Mouse (Mus musculus) forebrain, embryonic 14.5 days (tissue): ENCODE measurements around the gene Slc39a3. TPM values are rescaled to one million over a fixed set of nuclear protein-coding genes. Genes with fewer than 3 reads are reported as not detected.
A peak's percentile ranks its signal among the peaks of the same experiment; 100 is the strongest.
"Not testable (repeated sequence)": the region's sequence is repeated elsewhere in the genome, so short reads cannot be mapped to it uniquely, and the experiment has no call there.

ENCODE experiments used
- ATAC-seq: fragments of 200-750 bp; cut with Nextera tagmentation; 2 replicates; pipeline ENCODE4 v1.8.0; 2017; ENCODE audit warnings: mild to moderate bottlenecking, moderate library complexity
- DNase-seq: peaks from one replicate; pipeline ENCODE4 v3.0.0-alpha.2; 2015; ENCODE audit warnings: low spot score
- H3K27ac ChIP-seq: fragments of 300-500 bp; sonication (generic); 2 replicates; pipeline ENCODE4 v1.5.1; 2014; ENCODE audit warnings: low read depth, mild to moderate bottlenecking, control low read depth, low read length, moderate library complexity
- H3K27me3 ChIP-seq: fragments of 300-500 bp; sonication (generic); replicated peaks from 2 replicates; pipeline ENCODE4 v1.6.1; 2014; ENCODE audit warnings: low read length, control low read depth, mixed read lengths; ENCODE audit not compliant: control insufficient read depth, insufficient read depth
- H3K36me3 ChIP-seq: fragments of 300-500 bp; sonication (generic); 2 replicates; pipeline ENCODE4 v1.6.1; 2014; ENCODE audit warnings: low read length, control low read depth; ENCODE audit not compliant: control insufficient read depth, insufficient read depth
- H3K4me1 ChIP-seq: fragments of 300-500 bp; sonication (generic); 2 replicates; pipeline ENCODE4 v1.6.1; 2014; ENCODE audit warnings: antibody characterized with exemption, low read length, control low read depth; ENCODE audit not compliant: control insufficient read depth, insufficient read depth
- H3K4me2 ChIP-seq: fragments of 300-500 bp; sonication (generic); 2 replicates; pipeline ENCODE4 v1.6.1; 2014; ENCODE audit warnings: mild to moderate bottlenecking, control low read depth, low read length
- H3K4me3 ChIP-seq: fragments of 300-500 bp; sonication (generic); 2 replicates; pipeline ENCODE4 v1.5.1; 2014; ENCODE audit warnings: low read depth, low read length, control low read depth
- H3K9ac ChIP-seq: fragments of 300-500 bp; sonication (generic); 2 replicates; pipeline ENCODE4 v1.6.1; 2014; ENCODE audit warnings: mild to moderate bottlenecking, low read length, control low read depth, moderate library complexity
- H3K9me3 ChIP-seq: fragments of 300-500 bp; sonication (generic); replicated peaks from 2 replicates; pipeline ENCODE4 v1.6.1; 2016; ENCODE audit warnings: low read length, control low read depth, mixed read lengths; ENCODE audit not compliant: control insufficient read depth
- WGBS: fragments of 180-500 bp; shearing (Covaris S2); extraction: QIAGEN DNeasy Blood & Tissue Kit; methylation state at CpG from one replicate; pipeline ENCODE4 v1.1.7; 2014; 5-methylcytosine and 5-hydroxymethylcytosine counted together
- polyA plus RNA-seq: library from polyadenylated mRNA; unstranded; fragments of >200 nt; fragmentation: Nextera tagmentation; extraction: Ambion mirVana; gene quantifications from 2 replicates; pipeline ENCODE4 v1.2.1, GENCODE M21; 2014

Gene Slc39a3
- polyA plus RNA-seq, 1 experiment from 2014 or later, result 20.7 TPM

DNA sequence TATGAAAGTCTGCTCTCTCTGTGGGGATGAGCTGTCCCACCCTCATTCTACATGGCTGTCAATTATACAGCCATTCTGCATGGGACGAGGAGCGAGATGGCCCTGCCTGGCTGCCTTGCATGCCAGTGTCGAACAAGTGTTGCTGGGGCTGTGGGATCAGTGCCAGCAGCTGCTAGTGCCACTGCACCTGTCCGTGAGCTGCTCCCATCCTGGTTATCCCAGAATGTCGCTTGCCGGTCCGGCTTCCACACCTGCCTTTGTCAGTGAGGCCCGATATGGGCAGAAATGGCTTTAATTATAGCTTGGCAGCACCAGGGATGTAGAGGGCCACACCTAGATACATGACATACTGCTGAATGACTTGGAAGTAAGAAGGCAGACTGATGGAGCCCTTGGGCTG is 35.1 kb upstream of the Slc39a3 start:
- no peak overlapping the region for H3K9ac ChIP-seq

DNA sequence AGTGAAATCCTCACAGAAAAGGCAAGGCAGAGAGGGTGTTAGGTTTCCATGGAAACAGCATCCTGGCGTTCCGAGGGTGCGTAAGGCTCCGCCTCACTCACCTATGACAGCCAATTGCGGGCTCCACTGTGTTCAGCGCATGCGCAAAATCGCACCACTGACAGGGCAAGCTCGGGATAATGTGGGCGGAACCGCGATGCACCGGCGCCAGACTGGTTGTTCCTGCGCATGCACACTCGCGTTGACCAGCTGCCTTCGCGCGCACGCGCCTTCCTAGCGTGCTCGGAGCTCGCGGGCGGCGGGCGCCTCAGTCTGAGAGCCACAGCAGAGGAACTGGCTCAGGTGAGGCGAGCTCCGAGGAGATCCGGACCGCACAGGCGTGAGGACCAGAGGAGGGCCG is 32.6 kb upstream of the Slc39a3 start, which contains the start of gene Thop1:
TSS of gene Thop1 (plus strand) at position 200 of the 400 bp plus-strand sequence.
- Histone ChIP-seq H3K4me2 (peak within 1 kb of the TSS; percentile 78), H3K36me3 (peaks cover 24% of the 10 kb centered on the region), H3K4me1 (peaks cover 15% of the 10 kb centered on the region), H3K27ac (peak within 1 kb of the TSS; percentile 70; the same call in 1 of the 2 replicates), H3K4me3 (peak within 1 kb of the TSS; percentile 77), H3K9ac (peak within 1 kb of the TSS; percentile 87), H3K27me3 (no peaks in the 10 kb centered on the region), H3K9me3 (no peaks in the 10 kb centered on the region)
- under 1% methylated on average over 33 of the region's 35 CpGs for WGBS
- peak; percentile 97 for ATAC-seq
- DNase-seq, result peak; percentile 100

More for the DNA sequence above, 35.1 kb upstream of the Slc39a3 start:
- 92% methylated on average over 8 of the region's 8 CpGs for WGBS
- no peak for DNase-seq
- no peak overlapping the region for H3K4me2 ChIP-seq
- H3K4me1 ChIP-seq, result peaks cover 15% of the 10 kb centered on the region
- H3K9me3 ChIP-seq, result no peaks in the 10 kb centered on the region
- H3K27ac ChIP-seq, result no peak overlapping the region
- no peak overlapping the region for H3K4me3 ChIP-seq
- no peak for ATAC-seq
- peaks cover 40% of the 10 kb centered on the region for H3K36me3 ChIP-seq
- no peaks in the 10 kb centered on the region for H3K27me3 ChIP-seq

DNA sequence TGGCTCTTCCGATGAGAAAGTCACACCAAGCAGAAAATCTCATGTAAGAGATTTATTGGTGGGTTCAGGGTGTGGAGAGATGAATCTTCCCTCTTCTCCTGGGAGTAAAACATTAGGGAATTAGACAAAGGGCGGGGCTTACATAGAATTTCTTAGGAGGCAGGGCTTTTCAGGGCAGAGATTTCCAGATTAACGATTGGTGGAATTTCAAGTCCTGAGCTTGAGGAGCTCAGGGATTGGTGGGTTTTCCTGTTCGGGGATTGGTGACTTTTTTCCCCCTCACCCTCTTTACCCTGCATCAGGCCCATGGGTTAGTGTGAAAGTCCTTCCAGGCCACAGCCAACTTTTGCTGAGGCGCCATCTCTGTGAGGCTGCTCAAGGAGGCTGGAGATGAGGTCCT is 31.5 kb upstream of the Slc39a3 start:
- Histone ChIP-seq H3K9me3 (no peaks in the 10 kb centered on the region), H3K4me1 (peaks cover 15% of the 10 kb centered on the region), H3K4me2 (no peak overlapping the region), H3K27ac (no peak overlapping the region; the same call in 1 of the 2 replicates), H3K4me3 (no peak overlapping the region), H3K9ac (no peak overlapping the region), H3K27me3 (no peaks in the 10 kb centered on the region), H3K36me3 (peaks cover 12% of the 10 kb centered on the region)
- ATAC-seq, result no peak
- WGBS, result 75% methylated on average over 5 of the region's 5 CpGs
- no peak for DNase-seq

DNA sequence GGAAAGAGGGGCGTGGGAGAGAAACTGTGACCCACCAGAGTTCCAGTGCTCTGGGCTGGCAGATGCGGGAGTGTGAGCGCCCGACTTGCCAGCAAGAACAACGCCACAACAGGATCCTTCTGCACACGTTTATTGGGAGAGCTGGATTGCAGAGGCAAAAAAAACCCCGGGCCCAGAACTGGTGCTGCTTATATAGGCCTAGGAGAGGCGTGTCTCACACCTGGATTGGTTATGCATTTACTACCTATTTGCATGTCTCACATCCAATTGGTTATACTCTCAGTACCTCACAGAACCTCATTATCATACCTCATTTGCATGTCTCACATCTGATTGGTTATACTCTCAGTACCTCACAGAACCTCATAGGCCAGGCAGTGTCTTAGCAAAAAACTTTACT is 27.3 kb upstream of the Slc39a3 start:
- not testable (repeated sequence) for H3K36me3 ChIP-seq, H3K27ac ChIP-seq, ATAC-seq, H3K27me3 ChIP-seq, H3K4me1 ChIP-seq, DNase-seq, H3K9me3 ChIP-seq, H3K4me2 ChIP-seq, H3K4me3 ChIP-seq, H3K9ac ChIP-seq
- 92% methylated on average over 8 of the region's 8 CpGs for WGBS

DNA sequence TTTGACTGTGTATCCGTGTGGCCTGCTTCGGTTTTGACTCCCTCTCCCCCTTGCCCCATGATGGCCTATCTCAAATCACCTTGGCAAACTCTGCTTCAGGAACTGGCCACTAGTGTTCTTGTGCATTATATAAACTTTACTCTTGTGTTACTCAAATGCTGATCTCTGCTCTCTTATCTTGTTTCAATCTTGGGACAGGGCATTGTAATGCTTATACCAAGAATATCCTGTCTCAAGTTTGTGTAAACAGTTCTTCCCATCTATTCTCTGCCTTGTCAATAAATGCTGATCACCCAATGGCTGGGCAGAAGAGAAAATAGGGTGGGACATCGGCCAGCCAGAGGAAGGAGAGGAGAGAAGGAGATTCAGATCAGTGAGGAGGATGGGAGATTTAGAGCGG is 25.5 kb upstream of the Slc39a3 start:
- Histone ChIP-seq H3K36me3 (0 out of 2 replicates have a peak, but pooled peaks cover 4% of the 10 kb centered on the region), H3K27me3 (no peaks in the 10 kb centered on the region), H3K9ac (no peak overlapping the region), H3K9me3 (no peaks in the 10 kb centered on the region), H3K27ac (no peak overlapping the region), H3K4me3 (no peak overlapping the region), H3K4me2 (no peak overlapping the region), H3K4me1 (peaks cover 14% of the 10 kb centered on the region)
- no peak for ATAC-seq
- WGBS, result 65% methylated on average over 4 of the region's 4 CpGs
- DNase-seq, result no peak

DNA sequence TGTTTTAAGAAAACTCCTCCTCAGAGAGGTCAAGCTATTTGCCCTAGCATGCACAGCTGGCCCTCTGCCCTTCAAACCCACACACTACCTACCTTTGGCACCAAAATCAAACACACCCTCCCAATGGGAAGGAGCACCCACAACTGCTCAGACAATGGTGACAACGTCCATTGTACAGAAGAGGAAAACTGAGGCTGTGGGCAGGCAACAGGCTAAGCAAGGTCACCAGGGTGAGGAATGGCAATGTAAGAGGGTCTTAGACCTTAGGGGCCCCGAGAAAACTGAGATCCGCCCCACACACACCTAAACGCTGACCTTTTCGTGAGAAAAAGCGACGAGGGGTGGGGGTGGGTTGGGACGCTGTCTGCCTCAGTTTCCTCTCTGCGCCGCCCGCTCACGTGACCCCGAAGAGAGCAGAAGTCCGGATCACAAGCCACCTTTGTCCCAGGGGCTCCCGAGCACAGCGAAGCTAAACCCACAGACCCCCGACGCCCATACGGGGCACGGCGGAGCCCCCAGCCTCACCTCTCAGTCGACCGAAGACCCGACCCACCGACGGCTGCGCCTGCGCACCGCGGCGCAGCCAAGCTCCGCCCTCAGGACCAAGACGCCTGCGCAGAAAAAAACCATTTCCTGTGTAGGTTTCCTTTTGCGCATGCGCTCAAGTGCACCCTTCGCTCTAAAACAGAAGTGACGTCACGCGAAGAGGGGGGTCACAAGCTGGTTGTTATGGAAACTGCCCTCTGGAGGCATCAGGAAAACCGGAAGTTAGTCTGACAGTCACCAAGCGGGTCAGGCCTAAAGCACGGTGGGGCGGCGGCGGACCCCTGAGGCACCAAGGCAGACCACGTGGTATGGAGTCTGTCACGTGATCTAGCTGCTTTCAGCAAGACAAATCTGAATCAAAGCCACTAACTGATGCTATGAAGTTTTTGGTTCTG is 22.6 kb upstream of the Slc39a3 start, which contains the start of gene Sgta:
TSS of gene Sgta (minus strand) at position 579 of the 941 bp plus-strand sequence.
- Histone ChIP-seq H3K4me1 (peaks cover 14% of the 10 kb centered on the region), H3K9ac (peak within 1 kb of the TSS; percentile 87), H3K27ac (no peak within 1 kb of the TSS; the same call in 1 of the 2 replicates), H3K27me3 (no peaks in the 10 kb centered on the region), H3K36me3 (0 out of 2 replicates have a peak, but pooled peaks cover 7% of the 10 kb centered on the region), H3K4me3 (peak within 1 kb of the TSS; percentile 89), H3K4me2 (peak within 1 kb of the TSS; percentile 97), H3K9me3 (no peaks in the 10 kb centered on the region)
- peak; percentile 96 for ATAC-seq
- peak; percentile 100 for DNase-seq
- WGBS, result under 1% methylated on average over 48 of the region's 48 CpGs

DNA sequence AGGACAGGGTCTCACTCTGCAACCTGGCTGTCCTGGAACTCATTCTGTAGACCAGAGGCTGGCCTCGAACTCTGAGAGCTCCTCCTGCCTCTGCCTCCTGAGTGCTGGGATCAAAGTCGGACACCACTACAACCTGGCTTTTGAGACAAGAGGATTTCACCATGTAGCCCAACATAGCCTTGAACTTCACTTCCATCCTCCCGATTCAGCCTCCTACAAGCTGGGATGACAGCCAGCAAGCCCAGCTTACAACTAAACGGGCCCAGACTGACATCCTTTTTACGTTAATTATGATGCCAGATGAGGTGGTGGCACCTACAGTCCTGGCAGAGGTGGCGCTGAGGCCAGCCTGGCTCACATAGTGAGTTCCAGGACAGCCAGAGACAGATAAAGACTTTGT is 21.7 kb upstream of the Slc39a3 start:
- Histone ChIP-seq H3K9ac (peak overlapping the region; percentile 87), H3K4me1 (peaks cover 14% of the 10 kb centered on the region), H3K9me3 (no peaks in the 10 kb centered on the region), H3K27me3 (no peaks in the 10 kb centered on the region), H3K27ac (no peak overlapping the region), H3K4me2 (peak overlapping the region; percentile 97), H3K36me3 (peaks cover 12% of the 10 kb centered on the region; the same call in 1 of the 2 replicates), H3K4me3 (peak overlapping the region; percentile 89; the same call in 1 of the 2 replicates)
- 88% methylated on average over 6 of the region's 6 CpGs for whole genome bisulfite sequencing
- no peak for DNase-seq
- ATAC-seq, result no peak

DNA sequence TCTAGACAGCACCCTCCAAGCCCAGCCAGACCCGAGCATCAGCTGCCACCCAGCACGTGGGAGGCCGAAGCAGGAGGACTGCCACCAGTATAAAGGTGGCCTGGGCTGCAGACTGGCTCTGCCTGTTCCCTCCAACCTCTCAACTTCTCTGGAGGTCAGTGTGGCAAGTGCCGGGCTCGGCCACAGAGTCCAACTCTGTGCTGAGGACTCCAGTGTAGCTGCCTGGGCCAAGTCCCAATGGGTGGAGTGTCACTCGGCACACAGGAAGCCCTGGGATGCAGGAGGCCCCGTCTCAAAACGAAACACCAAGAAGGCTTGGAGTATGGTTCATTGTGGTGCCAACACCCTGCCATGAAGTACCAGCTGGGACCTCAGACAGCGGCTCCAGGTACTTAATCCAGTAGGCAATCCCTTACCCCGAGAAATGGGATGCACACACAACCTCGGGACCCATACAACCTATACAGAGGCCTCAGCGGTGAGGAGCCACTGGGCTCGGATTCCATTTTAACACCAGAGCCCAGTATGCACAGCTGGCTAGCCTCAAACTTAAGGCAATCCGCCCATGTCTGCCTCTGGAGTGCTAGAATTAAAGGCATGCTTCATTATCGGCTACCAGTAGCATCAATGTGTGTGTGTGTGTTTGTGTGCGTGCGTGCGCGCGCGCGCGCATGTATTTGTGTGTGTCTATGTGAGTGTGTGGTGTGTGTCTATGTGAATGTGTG is 20.3 kb upstream of the Slc39a3 start:
- Histone ChIP-seq H3K4me3 (no peak overlapping the region), H3K9me3 (no peaks in the 10 kb centered on the region), H3K4me1 (peaks cover 14% of the 10 kb centered on the region), H3K27me3 (no peaks in the 10 kb centered on the region), H3K27ac (no peak overlapping the region), H3K4me2 (no peak overlapping the region), H3K36me3 (peaks cover 12% of the 10 kb centered on the region; the same call in 1 of the 2 replicates), H3K9ac (no peak overlapping the region)
- 94% methylated on average over 23 of the region's 23 CpGs for WGBS
- DNase-seq, result no peak
- no peak for ATAC-seq
